Mouse (Mus musculus): ENCODE measurements at regions not wholly inside any gene's neighbourhood (a gene's known extent, or its start where the extent isn't known, plus 50 kb on each side); places are given as distances from the start of the nearest gene placed in this dataset.

DNA sequence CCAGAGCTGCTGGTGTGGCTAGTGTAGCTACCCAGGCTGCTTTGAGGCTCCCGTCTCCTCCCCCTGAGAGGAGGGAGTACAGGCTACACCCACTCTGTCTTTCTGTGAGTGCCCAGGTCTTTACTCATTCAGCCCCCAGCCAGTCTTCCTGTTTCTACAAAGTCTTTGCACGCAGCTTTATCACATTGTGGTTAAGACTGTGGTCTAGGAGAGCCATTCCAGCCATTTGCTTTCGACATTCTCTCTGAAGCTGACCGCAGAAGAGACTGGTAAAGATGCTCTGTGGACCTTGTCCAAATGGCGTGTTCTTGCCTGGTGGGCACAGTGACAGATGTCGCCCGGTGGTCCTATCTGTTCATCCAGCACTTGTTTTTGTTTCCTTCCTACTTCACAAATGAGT is 62.0 kb downstream of the Tpra1 start:
- DNase-seq (ENCODE audit: low spot score in 2 of 2): no peak

DNA sequence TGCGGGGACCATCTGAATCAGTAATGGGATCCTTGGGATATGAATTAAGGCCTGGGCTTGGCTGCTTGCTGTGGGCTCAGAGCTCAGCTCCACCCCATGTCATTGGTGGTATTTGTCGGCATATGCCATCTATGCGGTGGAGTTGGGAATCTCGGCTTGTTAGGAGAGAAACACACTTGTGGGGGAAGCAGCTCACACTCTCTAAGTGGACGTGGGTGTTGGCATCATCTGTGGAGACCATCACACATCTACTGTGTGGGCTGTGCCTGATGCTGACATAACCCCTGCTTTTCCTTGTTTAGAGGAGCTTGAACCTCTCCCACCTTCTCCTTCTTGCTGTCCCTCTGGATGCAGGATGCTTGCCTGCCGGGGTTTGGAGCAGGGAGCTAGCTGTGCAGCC is 62.9 kb downstream of the Tpra1 start:
- DNase-seq (ENCODE audit: low spot score in 2 of 2): no peak

GRCm38 (mm10) chr6:88965361-88966226 is 63.5 kb downstream of the Tpra1 start:
- no peak for DNase-seq (ENCODE audit: low spot score in 2 of 2)

- DNase-seq (ENCODE audit: low spot score in 2 of 2): no peak
Measured at GRCm38 (mm10) chr6:88966501-88966900, 64.5 kb downstream of the Tpra1 start.

GRCm38 (mm10) chr6:88968842-88969241 is 66.8 kb downstream of the Tpra1 start:
- no peak for DNase-seq (ENCODE audit: low spot score in 2 of 2)

DNA sequence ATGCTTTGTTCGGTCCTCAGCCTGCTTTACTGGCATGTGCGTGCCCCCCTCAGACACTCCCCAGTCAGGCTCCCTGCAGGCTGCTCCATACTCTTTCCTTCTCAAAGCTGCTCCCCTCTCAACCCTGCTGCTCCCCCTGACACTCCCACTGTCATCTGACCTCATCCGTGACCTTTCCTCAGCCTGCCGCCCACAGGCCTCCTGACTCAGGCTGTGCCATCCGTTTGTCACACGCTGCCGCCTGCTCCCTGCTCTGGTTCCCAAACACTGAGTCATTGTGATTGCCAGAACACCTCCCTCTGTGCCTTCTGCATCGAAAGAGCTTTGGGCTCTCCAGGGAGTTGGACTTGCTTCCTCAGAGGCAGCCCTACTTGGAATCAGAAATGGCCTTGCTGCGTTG is 69.7 kb downstream of the Tpra1 start:
- peak; percentile 53 to 58 for DNase-seq (ENCODE audit: low spot score in 2 of 2)

GRCm38 (mm10) chr6:88974457-88974856 is 72.4 kb downstream of the Tpra1 start:
- DNase-seq (ENCODE audit: low spot score in 2 of 2): no peak

- DNase-seq (ENCODE audit: low spot score in 2 of 2): peak in 1 of 2 experiments; percentile 13
Measured at GRCm38 (mm10) chr6:88976581-88976980, 74.5 kb downstream of the Tpra1 start.

DNA sequence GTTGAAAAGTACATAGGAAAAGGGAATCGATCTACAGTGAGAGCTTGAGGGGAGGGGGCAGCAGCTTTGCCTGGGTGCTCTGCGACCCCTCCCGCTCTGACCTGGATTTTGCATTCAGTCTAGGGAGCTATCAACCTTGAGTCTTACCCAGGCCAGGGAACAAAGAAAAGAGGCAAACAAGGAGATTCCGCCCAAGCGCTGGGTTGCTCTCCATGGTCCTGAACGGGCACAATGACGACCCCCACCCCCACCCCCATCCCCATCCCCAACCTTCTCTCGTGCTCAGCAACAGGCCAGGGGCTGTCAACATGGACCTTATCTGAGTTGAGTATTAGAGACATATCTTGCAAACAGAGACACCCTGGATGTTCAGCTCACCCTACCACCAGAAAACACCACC is 74.9 kb downstream of the Tpra1 start:
- peak in 1 of 2 experiments; percentile 16 for DNase-seq (ENCODE audit: low spot score in 2 of 2)

GRCm38 (mm10) chr6:88978970-88979369 is 76.9 kb downstream of the Tpra1 start:
- no peak for DNase-seq (ENCODE audit: low spot score in 2 of 2)

GRCm38 (mm10) chr6:88980112-88980511 is 78.1 kb downstream of the Tpra1 start:
- DNase-seq (ENCODE audit: low spot score in 2 of 2): peak; percentile 27 to 46

- no peak for DNase-seq (ENCODE audit: low spot score in 2 of 2)
Measured at GRCm38 (mm10) chr6:88981544-88981943, 79.5 kb downstream of the Tpra1 start.

- DNase-seq (ENCODE audit: low spot score in 2 of 2): no peak
Measured at GRCm38 (mm10) chr6:88984170-88984569, 82.1 kb downstream of the Tpra1 start.

DNA sequence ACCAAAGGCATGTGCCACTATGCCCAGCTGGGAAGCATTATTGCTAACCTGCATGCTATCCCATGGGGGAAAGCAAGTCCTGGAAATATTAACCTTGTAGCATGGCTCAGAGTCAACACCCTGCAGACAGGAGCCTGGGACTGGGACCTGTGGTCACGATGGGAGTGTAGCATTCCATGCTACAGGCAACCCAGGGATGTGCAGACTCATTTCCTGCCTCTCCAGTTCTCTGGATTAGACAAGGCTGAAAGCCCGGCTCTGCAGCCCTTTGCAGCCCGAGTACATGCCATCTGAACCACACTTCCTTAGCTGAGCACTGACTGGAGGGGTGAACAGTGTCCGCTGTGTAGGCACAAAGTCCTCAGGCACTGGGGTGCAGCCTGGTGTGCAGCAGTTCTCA is 82.8 kb downstream of the Tpra1 start:
- DNase-seq (ENCODE audit: low spot score in 2 of 2): no peak

DNA sequence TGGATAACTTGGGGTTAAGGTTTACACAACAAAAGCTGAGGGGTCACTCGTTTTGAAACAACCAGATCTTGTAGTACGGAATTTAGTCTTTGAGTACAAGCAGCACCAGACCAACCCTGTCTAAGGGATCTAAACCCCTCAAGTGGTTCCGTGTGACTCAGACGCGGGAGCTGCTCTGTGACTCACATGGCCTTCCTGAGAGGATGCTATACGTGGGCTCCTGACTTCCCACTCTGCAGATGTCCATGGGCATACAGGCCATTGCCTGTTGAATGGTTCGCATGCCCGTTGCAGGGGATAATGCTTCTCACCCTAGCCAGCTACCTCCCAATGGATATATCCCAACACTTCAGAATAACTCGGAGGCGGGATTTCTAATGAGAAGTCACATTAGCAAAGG is 86.5 kb downstream of the Tpra1 start:
- no peak for DNase-seq (ENCODE audit: low spot score in 2 of 2)

GRCm38 (mm10) chr6:88989617-88990299 is 87.7 kb downstream of the Tpra1 start:
- DNase-seq (ENCODE audit: low spot score in 2 of 2): no peak

GRCm38 (mm10) chr6:88990300-88990685 is 88.2 kb downstream of the Tpra1 start:
- no peak for DNase-seq (ENCODE audit: low spot score in 2 of 2)

- no peak for DNase-seq (ENCODE audit: low spot score in 2 of 2)
Measured at GRCm38 (mm10) chr6:88995077-88995476, 93.0 kb downstream of the Tpra1 start.

DNA sequence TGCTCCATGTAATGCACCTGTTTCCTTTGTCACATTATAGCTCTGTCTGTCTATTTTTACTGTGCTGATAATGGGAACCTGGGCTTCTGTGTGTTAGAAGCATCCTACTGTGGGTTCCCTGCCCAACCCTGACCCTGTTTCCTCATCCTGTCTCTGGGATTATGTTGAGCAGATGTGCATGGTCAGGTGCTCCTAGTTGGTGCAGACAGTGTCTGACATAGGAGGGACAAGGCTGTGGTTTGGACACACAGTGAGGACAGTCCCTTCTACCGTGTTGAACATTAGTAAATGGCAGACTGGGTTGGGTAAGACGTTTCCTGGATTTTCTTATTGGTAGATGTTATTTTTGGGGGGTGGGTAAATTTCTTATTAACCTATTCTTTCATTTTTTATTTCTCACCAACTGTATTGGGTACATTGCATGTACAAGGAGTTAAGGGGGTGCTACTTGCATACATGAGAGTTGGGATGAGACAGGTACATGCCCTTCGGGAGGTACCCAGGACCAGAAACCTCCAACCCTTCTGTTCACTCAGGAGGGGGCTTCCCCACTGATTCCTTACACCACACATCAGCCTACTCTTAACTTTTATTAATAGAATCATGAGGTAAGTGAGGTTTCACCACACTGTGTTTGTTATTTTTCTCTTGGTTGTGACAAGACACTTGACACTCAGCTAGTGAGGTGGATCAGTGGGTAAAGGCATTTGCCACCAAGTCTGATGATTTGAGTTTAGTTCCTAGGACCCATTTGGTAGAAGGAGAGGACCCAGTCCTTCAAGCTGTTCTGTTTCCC is 97.1 kb downstream of the Tpra1 start:
- DNase-seq (ENCODE audit: low spot score in 2 of 2): no peak

- no peak for DNase-seq (ENCODE audit: low spot score in 2 of 2)
Measured at GRCm38 (mm10) chr6:89000359-89000758, 98.3 kb downstream of the Tpra1 start.

DNA sequence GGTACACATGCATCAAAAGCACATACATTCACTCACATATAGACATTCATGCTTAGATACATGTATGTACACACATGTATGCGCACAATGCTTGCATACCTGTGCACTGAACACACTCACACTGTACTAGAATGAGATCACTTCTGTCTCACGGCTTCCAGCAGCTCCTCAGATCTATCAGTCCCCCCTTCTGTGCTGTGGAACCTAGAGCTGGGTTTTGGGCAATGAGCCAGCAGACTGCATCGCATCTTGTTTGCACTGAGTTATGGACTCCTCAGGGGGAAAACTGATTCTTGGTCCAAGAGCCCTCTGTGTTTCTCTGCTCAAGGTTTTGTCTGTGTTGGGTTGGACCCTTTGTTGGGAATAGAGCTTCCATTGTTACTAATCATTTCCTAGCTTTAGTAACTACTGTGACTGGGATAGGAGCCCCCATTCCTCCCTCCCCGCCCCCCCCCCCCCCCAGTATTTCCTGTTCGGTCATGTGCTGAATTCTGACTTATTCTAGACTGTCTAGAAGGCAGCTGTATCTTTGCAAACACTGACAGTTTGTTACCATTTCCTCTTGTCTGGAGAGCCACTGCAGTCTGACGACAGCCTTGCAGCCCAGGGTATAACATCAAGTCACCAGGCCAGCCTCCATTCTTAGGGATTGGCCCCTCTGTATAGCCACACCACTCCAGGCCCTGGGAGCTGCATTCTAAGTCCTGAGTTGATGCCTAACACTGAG is 101.3 kb downstream of the Tpra1 start:
- no peak for DNase-seq (ENCODE audit: low spot score in 2 of 2)
